Mouse (Mus musculus): Measurements from ENCODE around the gene Tpcn2. TPM values are rescaled to one million over a fixed set of nuclear protein-coding genes. Genes with fewer than 3 reads are reported as not detected.

The Tpcn2 gene
- polyA plus RNA-seq, 1 experiment = 22.1 TPM

DNA sequence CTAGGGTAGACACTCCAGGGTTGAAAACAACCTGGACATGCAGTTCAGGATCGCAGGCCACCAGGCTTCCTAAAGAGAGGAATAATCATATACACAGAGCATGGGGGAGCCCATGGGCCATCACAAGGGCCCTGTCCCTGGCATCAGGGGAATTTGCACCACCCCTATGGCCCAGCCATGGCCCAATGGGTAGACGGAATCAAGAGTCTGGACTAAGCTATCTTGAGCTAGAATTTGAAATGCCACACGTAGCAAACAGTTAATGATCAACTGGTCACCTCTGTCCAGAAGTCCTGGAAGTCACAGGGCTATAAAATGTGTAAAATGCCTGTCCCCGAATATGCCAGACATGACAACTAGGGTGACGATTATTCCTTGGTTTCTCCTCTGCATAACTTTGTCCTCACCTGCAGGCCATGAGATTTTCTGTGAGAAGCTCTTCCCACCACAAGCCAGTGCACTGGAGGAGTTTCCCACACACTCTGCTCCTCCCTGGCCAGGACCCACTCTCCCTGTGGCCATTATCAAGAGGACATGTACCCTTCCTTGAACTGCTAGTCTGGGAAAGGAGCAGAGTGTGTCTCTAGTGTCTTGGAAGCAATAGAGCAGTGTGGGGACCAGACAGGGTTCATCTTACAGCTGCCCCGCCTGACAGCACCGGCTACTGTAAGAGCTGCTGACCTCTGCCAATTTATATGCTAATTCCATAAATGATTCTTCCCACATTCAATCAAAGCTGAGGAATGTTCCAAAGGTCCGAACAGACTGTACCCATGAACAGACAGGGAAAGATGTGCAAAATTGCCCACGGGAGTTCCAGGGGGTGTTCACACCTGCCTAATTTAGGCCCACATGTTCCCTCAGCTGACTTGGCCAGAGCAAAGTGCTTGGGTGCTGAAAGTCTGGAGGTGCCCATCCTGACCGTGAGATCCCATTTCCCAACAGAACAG, 48.7 kb downstream of the Tpcn2 start:
- TF ChIP-seq POLR2A (IDR thresholded peaks at IDR 0.05; ENCODE audit: low read depth, low read length) (no peak), CTCF (IDR thresholded peaks at IDR 0.05; ENCODE audit: borderline replicate concordance, insufficient read depth, low read length) (no peak)
- Histone ChIP-seq H3K4me1 (ENCODE audit: control insufficient read depth, insufficient read depth, low read length) (no peaks in the 10 kb centered on the region), H3K4me3 (ENCODE audit: insufficient read depth, low read length) (no peak overlapping the region), H3K27ac (ENCODE audit: insufficient read depth, low read length) (no peak overlapping the region)

GRCm38 (mm10) chr7:145231659-145232058, 52.2 kb downstream of the Tpcn2 start:
- H3K27ac ChIP-seq (ENCODE audit: insufficient read depth, low read length) = no peak overlapping the region
- H3K4me3 ChIP-seq (ENCODE audit: insufficient read depth, low read length) = no peak overlapping the region
- no peaks in the 10 kb centered on the region for H3K4me1 ChIP-seq (ENCODE audit: control insufficient read depth, insufficient read depth, low read length)
- TF ChIP-seq CTCF (IDR thresholded peaks at IDR 0.05; ENCODE audit: borderline replicate concordance, insufficient read depth, low read length) = no peak
- TF ChIP-seq POLR2A (IDR thresholded peaks at IDR 0.05; ENCODE audit: low read depth, low read length) = no peak

- Histone ChIP-seq H3K4me3 (ENCODE audit: insufficient read depth, low read length) (no peak overlapping the region), H3K4me1 (ENCODE audit: control insufficient read depth, insufficient read depth, low read length) (peaks cover 9% of the 10 kb centered on the region), H3K27ac (ENCODE audit: insufficient read depth, low read length) (no peak overlapping the region)
- TF ChIP-seq POLR2A (IDR thresholded peaks at IDR 0.05; ENCODE audit: low read depth, low read length) (no peak), CTCF (IDR thresholded peaks at IDR 0.05; ENCODE audit: borderline replicate concordance, insufficient read depth, low read length) (no peak)
Measured at GRCm38 (mm10) chr7:145226641-145227040, 57.2 kb downstream of the Tpcn2 start.

DNA sequence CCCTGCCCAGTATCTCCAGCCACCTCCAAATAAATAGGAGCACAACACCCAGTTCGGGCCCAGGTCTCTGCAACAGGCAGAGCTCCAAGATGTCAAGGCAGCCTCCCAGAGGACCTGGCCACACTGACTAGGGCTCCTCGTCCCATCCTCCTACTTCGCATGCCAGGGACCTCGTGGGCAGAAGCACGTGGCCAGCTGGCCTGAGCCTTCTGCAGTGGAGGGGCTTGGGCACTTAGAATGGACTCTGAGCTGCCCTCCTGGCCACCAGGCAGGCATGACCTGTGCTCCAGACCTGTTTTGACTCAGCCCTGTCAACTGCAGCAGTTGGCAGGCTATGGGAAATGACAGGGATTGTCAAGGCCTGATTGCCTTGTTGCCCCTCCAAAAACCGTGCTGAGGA, 58.2 kb downstream of the Tpcn2 start:
- TF ChIP-seq CTCF (IDR thresholded peaks at IDR 0.05; ENCODE audit: borderline replicate concordance, insufficient read depth, low read length) = no peak
- TF ChIP-seq POLR2A (IDR thresholded peaks at IDR 0.05; ENCODE audit: low read depth, low read length) = no peak
- Histone ChIP-seq H3K4me1 (ENCODE audit: control insufficient read depth, insufficient read depth, low read length) (peaks cover 12% of the 10 kb centered on the region), H3K4me3 (ENCODE audit: insufficient read depth, low read length) (no peak overlapping the region), H3K27ac (ENCODE audit: insufficient read depth, low read length) (no peak overlapping the region)

DNA sequence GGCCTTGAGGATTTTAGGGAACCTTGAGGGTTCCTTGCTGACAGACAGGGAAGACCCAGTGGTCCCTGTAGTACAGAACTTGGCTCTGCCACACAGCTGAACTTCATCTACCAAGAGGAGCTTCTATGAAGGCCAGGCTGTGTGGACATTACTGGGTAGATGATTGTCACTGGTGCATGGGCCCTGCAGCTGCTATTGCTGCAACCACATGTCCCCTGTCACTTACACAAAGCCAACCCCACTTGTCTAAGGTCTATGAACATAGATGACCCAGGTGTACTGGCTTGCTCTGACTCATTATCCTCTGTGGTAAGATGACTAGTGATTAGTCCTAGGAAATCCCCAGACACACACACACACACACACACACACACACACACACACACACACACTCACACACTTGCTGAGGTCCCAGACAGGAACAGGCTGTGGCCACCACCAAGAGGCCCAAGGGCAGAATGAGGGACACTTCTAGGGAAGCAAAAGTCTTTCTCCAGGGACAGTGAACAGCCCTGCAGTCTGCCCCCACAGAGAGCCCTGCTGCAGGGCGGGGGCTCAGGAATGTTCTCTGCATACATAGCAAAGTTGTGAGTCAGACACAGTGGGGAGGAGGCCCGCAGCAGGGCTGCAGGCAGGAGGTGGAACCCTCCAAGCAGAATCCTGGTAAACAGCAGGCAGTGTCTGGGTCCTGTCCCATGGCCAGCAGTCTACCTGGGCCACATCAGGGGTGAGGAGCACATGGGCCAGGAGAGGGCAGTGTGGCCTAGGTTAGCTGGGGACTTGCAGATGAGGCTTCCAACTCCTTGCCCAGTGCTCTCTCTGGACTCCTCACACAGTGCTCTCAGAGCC, 61.7 kb downstream of the Tpcn2 start:
- Histone ChIP-seq H3K4me3 (ENCODE audit: insufficient read depth, low read length) (no peak overlapping the region), H3K4me1 (ENCODE audit: control insufficient read depth, insufficient read depth, low read length) (peaks cover 12% of the 10 kb centered on the region), H3K27ac (ENCODE audit: insufficient read depth, low read length) (peak overlapping the region; percentile 70)
- TF ChIP-seq POLR2A (IDR thresholded peaks at IDR 0.05; ENCODE audit: low read depth, low read length) (0 out of 2 replicates have a peak, but pooled peaks have one; percentile 15), CTCF (IDR thresholded peaks at IDR 0.05; ENCODE audit: borderline replicate concordance, insufficient read depth, low read length) (peak; percentile 73)

DNA sequence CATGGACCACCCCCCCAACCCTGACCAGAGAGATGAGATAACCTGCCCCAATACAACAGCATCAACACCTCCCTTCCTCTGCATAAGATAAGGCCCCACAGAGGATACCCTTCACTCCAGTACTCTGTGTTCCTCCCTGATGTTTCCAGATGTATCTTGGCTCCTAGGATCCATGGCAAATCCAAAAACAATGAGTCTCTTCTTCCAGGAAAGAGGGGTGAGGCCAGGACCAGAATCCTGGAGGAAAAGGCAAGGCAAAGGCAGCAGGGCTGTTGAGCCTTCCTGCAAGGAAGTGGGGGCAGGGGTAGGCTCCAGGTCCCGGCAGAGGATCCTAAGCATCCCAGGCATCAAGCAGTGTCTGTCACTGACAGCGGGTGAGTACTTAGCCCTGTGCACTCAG, 62.5 kb downstream of the Tpcn2 start:
- peak overlapping the region; percentile 70 for H3K27ac ChIP-seq (ENCODE audit: insufficient read depth, low read length)
- no peak overlapping the region for H3K4me3 ChIP-seq (ENCODE audit: insufficient read depth, low read length)
- H3K4me1 ChIP-seq (ENCODE audit: control insufficient read depth, insufficient read depth, low read length) = peaks cover 12% of the 10 kb centered on the region
- TF ChIP-seq POLR2A (IDR thresholded peaks at IDR 0.05; ENCODE audit: low read depth, low read length) (no peak), CTCF (IDR thresholded peaks at IDR 0.05; ENCODE audit: borderline replicate concordance, insufficient read depth, low read length) (no peak)

- Histone ChIP-seq H3K4me3 (ENCODE audit: insufficient read depth, low read length) (no peak overlapping the region), H3K4me1 (ENCODE audit: control insufficient read depth, insufficient read depth, low read length) (peaks cover 12% of the 10 kb centered on the region), H3K27ac (ENCODE audit: insufficient read depth, low read length) (no peak overlapping the region)
- TF ChIP-seq POLR2A (IDR thresholded peaks at IDR 0.05; ENCODE audit: low read depth, low read length) = no peak
- no peak for TF ChIP-seq CTCF (IDR thresholded peaks at IDR 0.05; ENCODE audit: borderline replicate concordance, insufficient read depth, low read length)
Measured at GRCm38 (mm10) chr7:145219420-145219831, 64.4 kb downstream of the Tpcn2 start.

GRCm38 (mm10) chr7:145216591-145216990, 67.2 kb downstream of the Tpcn2 start:
- Histone ChIP-seq H3K27ac (ENCODE audit: insufficient read depth, low read length) (no peak overlapping the region), H3K4me1 (ENCODE audit: control insufficient read depth, insufficient read depth, low read length) (peaks cover 5% of the 10 kb centered on the region; the same call in 1 of the 2 replicates)

GRCm38 (mm10) chr7:145215476-145215875, 68.3 kb downstream of the Tpcn2 start:
- no peak for TF ChIP-seq POLR2A (IDR thresholded peaks at IDR 0.05; ENCODE audit: low read depth, low read length)
- TF ChIP-seq CTCF (IDR thresholded peaks at IDR 0.05; ENCODE audit: borderline replicate concordance, insufficient read depth, low read length) = no peak
- Histone ChIP-seq H3K27ac (ENCODE audit: insufficient read depth, low read length) (no peak overlapping the region), H3K4me3 (ENCODE audit: insufficient read depth, low read length) (no peak overlapping the region), H3K4me1 (ENCODE audit: control insufficient read depth, insufficient read depth, low read length) (0 out of 2 replicates have a peak, but pooled peaks cover 3% of the 10 kb centered on the region)

More at GRCm38 (mm10) chr7:145216591-145216990, 67.2 kb downstream of the Tpcn2 start:
- H3K4me3 ChIP-seq (ENCODE audit: insufficient read depth, low read length) = no peak overlapping the region
- no peak for TF ChIP-seq POLR2A (IDR thresholded peaks at IDR 0.05; ENCODE audit: low read depth, low read length)
- TF ChIP-seq CTCF (IDR thresholded peaks at IDR 0.05; ENCODE audit: borderline replicate concordance, insufficient read depth, low read length) = 0 out of 2 replicates have a peak, but pooled peaks have one; percentile 2

Data from embryonic fibroblast, embryonic 13.5 days (primary cell).